Mouse (Mus musculus) ES-E14 (cell line): ENCODE results near the gene Lrrc3. TPM values are rescaled to one million over a fixed set of nuclear protein-coding genes. Genes with fewer than 3 reads are reported as not detected.
"Not testable (repeated sequence)": the region's sequence is repeated elsewhere in the genome, so short reads cannot be mapped to it uniquely, and the experiment has no call there.

ENCODE experiments used
- DNase-seq: peaks from one replicate; pipeline ENCODE4 v3.0.0-alpha.2; 2013; ENCODE audit warnings: low read depth, low spot score
- H3K27ac ChIP-seq: 2 replicates; pipeline ENCODE4 v1.5.1; 2012; ENCODE audit warnings: low read depth, mild to moderate bottlenecking, low read length, moderate library complexity, mixed read lengths; ENCODE audit not compliant: poor library complexity, insufficient read depth, severe bottlenecking
- H3K36me3 ChIP-seq: 2 replicates; pipeline ENCODE4 v1.6.1; 2012; ENCODE audit warnings: mild to moderate bottlenecking, low read length, moderate library complexity, mixed read lengths; ENCODE audit not compliant: control insufficient read depth, poor library complexity, insufficient read depth, severe bottlenecking
- H3K4me1 ChIP-seq, 2 experiments: fragments of 150-350 bp in 1 of 2; sonication (generic) in 1 of 2; 2 replicates each; pipeline ENCODE4 v1.6.1; 2012; ENCODE audit warnings: low read length in 2 of 2, mild to moderate bottlenecking in 1 of 2, mixed read lengths in 1 of 2; ENCODE audit not compliant: control insufficient read depth in 2 of 2, insufficient read depth in 2 of 2, poor library complexity in 1 of 2
- H3K4me3 ChIP-seq, 2 experiments: fragments of 150-350 bp in 1 of 2; sonication (generic) in 1 of 2; 2 replicates each; pipeline ENCODE4 v1.5.1; 2012; ENCODE audit warnings: low read length in 2 of 2, low read depth in 1 of 2, mild to moderate bottlenecking in 1 of 2, mixed read lengths in 1 of 2; ENCODE audit not compliant: insufficient read depth in 1 of 2, poor library complexity in 1 of 2, severe bottlenecking in 1 of 2
- H3K9ac ChIP-seq: 2 replicates; pipeline ENCODE4 v1.6.1; 2012; ENCODE audit warnings: low read depth, mild to moderate bottlenecking, low read length, mixed read lengths; ENCODE audit not compliant: poor library complexity, insufficient read depth, severe bottlenecking
- H3K9me3 ChIP-seq: fragments of 150-350 bp; sonication (generic); 2 replicates; pipeline ENCODE4 v1.6.1; 2012; ENCODE audit warnings: low read depth, mild to moderate bottlenecking, low read length; ENCODE audit not compliant: control insufficient read depth, insufficient read depth
- CHD2 ChIP-seq: IDR thresholded peaks from 2 replicates; pipeline ENCODE4 v1.6.1; 2014; ENCODE audit warnings: mild to moderate bottlenecking, low read depth, low read length, inconsistent platforms
- HCFC1 ChIP-seq: IDR thresholded peaks from 2 replicates; pipeline ENCODE4 v1.6.1; 2012; ENCODE audit warnings: low read length, inconsistent platforms, borderline replicate concordance; ENCODE audit not compliant: insufficient read depth
- MAFK ChIP-seq: IDR thresholded peaks from 2 replicates; pipeline ENCODE4 v1.6.1; 2014; ENCODE audit warnings: mild to moderate bottlenecking, low read depth, low read length, inconsistent platforms; ENCODE audit not compliant: insufficient read depth
- ZC3H11A ChIP-seq: IDR thresholded peaks from 2 replicates; pipeline ENCODE4 v1.6.1; 2012; ENCODE audit warnings: low read depth, mild to moderate bottlenecking, inconsistent platforms, low read length, borderline replicate concordance
- ZNF384 ChIP-seq: IDR thresholded peaks from 2 replicates; pipeline ENCODE4 v1.6.1; 2012; ENCODE audit warnings: low read depth, low read length, inconsistent platforms
- in situ Hi-C, 2 experiments: fragments of 600-800 bp; cut with MboI; formaldehyde crosslinking; loops; one replicate each; pipeline ENCODE4 v1.15.1; 2025; ENCODE audit warnings: low sequenced_read_pairs in 2 of 2, inconsistent platforms in 1 of 2; ENCODE audit not compliant: unreplicated experiment in 2 of 2
- total RNA-seq: library from RNA; depleted of rRNA; stranded (reverse); fragments of 300-350 nt; gene quantifications from 2 replicates; pipeline ENCODE4 v1.2.3, GENCODE M21; 2012; rRNA removed

The Lrrc3 gene
- total RNA-seq, result 2.5 and 4.1 TPM in 2 replicates

DNA sequence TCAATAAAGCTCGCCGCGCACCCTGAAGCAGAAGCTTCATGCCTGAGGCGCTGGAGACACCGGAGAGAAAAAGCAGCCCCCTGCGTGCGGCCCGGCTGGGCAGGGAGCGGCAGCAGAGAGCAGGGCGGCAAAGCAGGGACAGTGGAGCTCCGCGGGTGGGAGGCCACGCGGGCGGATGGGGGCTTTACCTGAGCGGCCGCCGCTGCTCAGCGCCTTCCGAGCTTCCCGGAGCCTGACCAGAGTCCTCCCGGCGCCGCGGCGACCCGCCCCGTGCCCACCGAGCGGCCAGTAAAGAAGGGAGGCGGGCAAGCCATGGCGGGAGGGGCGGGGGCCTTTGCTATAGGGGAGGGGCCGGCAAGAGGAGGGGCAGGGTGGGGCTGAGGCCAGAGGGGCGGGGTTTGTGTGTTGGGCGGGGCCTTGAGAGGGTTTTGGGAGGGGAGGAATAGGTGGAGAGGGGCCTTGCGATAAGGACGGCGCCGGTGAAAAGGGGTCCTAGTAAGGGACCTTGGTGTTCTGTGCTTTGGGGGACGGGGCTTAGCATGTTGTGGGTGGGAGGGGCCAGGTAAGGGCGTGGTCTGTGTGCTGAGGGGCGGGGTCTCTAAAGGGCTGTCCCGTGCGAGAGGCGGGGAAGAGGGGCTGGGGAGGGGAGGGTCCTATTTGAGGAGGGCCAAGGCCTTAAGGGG lies at the start of gene Lrrc3:
Gene Lrrc3 (minus strand): TSS at position 326 of the 683 bp plus-strand sequence.
- Histone ChIP-seq H3K4me3 (peak within 1 kb of the TSS; percentile 85 to 95), H3K9ac (peak within 1 kb of the TSS; percentile 91), H3K4me1 (peaks cover 0 to 3% of the 10 kb centered on the region in 2 experiments; a peak in 2 of 4 replicates), H3K36me3 (peaks cover 9% of the 10 kb centered on the region; the same call in 1 of the 2 replicates), H3K9me3 (no peaks in the 10 kb centered on the region), H3K27ac (peak within 1 kb of the TSS; percentile 81)
- no peak for TF ChIP-seq CHD2
- TF ChIP-seq ZC3H11A, result no peak
- no peak for TF ChIP-seq ZNF384
- TF ChIP-seq MAFK, result no peak
- no peak for TF ChIP-seq HCFC1
- in situ Hi-C loops, result no loop called here
- peak; percentile 70 for DNase-seq

DNA sequence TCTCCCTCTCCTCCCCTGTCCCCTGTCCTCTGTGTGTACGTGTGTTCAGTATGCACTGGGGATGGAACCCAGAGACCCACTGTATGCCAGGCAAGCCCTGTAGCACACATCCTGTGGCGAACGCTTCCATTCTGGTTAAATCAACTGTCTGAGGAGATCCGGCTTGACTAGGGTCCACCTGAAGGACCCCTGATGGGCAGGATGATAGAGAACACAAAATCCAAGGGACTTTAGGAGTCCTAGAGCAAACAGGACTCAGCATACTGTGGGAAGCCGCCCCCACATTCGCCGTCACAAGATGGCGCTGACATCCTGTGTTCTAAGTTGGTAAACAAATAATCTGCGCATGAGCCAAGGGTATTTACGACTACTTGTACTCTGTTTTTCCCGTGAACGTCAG lies 48.1 kb upstream of the Lrrc3 start:
- in situ Hi-C loops, H3K9me3 ChIP-seq, H3K4me3 ChIP-seq, DNase-seq, H3K27ac ChIP-seq, H3K36me3 ChIP-seq, H3K4me1 ChIP-seq, H3K9ac ChIP-seq: not testable (repeated sequence)

DNA sequence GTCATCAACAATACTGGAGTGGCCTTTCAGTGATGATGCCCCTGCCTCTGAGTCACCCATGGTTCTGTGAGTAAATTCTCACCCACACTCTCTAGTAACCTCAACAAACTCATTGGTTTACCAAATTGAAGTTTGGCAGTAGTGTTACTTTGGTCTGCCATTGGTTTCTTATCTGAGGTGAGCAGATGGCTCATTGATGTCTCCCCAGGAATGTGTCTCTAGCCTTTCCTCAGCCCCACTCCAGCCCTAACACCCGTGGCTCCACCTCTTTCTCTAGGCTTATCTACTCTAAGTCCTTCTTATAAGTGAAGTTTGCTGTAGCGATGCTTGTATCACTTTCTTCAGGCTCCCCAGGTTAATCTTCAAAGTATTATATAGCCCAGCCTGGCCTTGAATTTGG lies 37.3 kb upstream of the Lrrc3 start:
- Histone ChIP-seq H3K4me1 (no peaks in the 10 kb centered on the region), H3K9ac (no peak overlapping the region), H3K27ac (no peak overlapping the region), H3K9me3 (no peaks in the 10 kb centered on the region), H3K36me3 (no peaks in the 10 kb centered on the region), H3K4me3 (no peak overlapping the region)
- TF ChIP-seq ZNF384 (no peak), HCFC1 (no peak), CHD2 (no peak), MAFK (no peak), ZC3H11A (no peak)
- in situ Hi-C loops, result no loop called here
- DNase-seq, result no peak

DNA sequence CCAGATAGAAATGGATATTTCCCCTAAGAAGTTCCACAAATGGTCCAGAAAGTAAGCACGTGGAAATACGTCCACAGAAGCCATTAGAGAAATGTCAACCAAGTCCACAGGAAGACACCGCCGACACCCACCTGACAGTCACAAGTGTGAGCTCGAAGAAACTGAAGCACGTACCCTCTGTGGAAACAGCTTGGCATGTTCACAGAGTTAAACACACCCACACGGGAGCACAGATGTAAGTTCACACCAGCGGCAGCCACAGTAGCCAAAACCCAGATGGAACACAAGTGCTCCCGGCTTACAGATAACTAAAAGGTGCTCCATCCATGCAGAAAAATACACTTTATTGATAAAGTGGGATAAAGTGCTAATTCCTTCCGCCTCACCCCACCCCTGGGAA lies 25.0 kb upstream of the Lrrc3 start:
- H3K36me3 ChIP-seq, result no peaks in the 10 kb centered on the region
- H3K4me1 ChIP-seq, result peaks cover 0 to 3% of the 10 kb centered on the region in 2 experiments; a peak in 1 of 4 replicates
- no peak overlapping the region for H3K27ac ChIP-seq
- in situ Hi-C loops, result no loop called here
- H3K9ac ChIP-seq, result no peak overlapping the region
- no peaks in the 10 kb centered on the region for H3K9me3 ChIP-seq
- H3K4me3 ChIP-seq, result no peak overlapping the region
- TF ChIP-seq CHD2 (no peak), HCFC1 (no peak), ZNF384 (no peak), MAFK (no peak), ZC3H11A (no peak)
- DNase-seq, result no peak

DNA sequence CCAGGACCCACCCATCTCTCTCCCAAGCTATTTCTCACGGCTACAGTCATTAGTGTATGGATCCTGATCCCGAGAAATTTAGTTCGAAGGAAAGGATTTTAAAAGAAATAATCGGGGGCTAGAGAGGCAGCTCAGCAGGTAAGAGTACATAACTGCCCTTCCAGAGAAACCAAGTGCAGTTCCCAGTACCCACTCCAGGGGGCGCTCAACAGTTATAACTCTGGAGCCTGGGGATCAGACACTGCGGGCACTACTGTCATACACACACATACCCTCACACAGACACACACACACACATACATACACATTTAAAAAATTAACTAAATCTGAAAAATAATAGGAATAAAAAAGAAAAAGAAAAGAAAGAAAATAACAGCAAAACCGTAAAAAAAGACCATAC lies 23.8 kb upstream of the Lrrc3 start:
- Histone ChIP-seq H3K4me3 (no peak overlapping the region), H3K36me3 (no peaks in the 10 kb centered on the region), H3K9me3 (no peaks in the 10 kb centered on the region), H3K9ac (no peak overlapping the region), H3K4me1 (peaks cover 0 to 3% of the 10 kb centered on the region in 2 experiments; a peak in 1 of 4 replicates), H3K27ac (no peak overlapping the region)
- peak; percentile 43 for DNase-seq
- TF ChIP-seq ZNF384 (no peak), ZC3H11A (0 out of 2 replicates have a peak, but pooled peaks have one; percentile 11)
- in situ Hi-C loops, result no loop called here
